Mouse (Mus musculus): ENCODE data around the gene Cit. TPM values are rescaled to one million over a fixed set of nuclear protein-coding genes. Genes with fewer than 3 reads are reported as not detected.

Cit gene
- polyA plus RNA-seq (2014; fragmentation: Illumina TruSeq; extraction: RNeasy Lipid Tissue Mini Kit (QIAGEN cat#74804); ENCODE audit: low read depth, low replicate concordance): 1.4 TPM

GRCm38 (mm10) chr5:115844766-115845634 lies at the start of gene Cit:
TSS of gene Cit (plus strand) at chr5:115845278.

GRCm38 (mm10) chr5:116024327-116024739 lies 179.3 kb downstream of the Cit start, which contains the start of gene Prkab1:
TSS of gene Prkab1 (minus strand) at chr5:116024508.

Other genes starting within 250 kb of the Cit start
- gene Rab35, start 213.4 kb upstream of the Cit start, polyA plus RNA-seq (2014; fragmentation: Illumina TruSeq; extraction: RNeasy Lipid Tissue Mini Kit (QIAGEN cat#74804); ENCODE audit: low read depth, low replicate concordance): 36.0 TPM
- 31.8 TPM for gene Bicdl1, start 113.7 kb upstream of the Cit start, polyA plus RNA-seq (2014; fragmentation: Illumina TruSeq; extraction: RNeasy Lipid Tissue Mini Kit (QIAGEN cat#74804); ENCODE audit: low read depth, low replicate concordance)
- gene Prkab1, start 179.2 kb downstream of the Cit start, polyA plus RNA-seq (2014; fragmentation: Illumina TruSeq; extraction: RNeasy Lipid Tissue Mini Kit (QIAGEN cat#74804); ENCODE audit: low read depth, low replicate concordance): 53.0 TPM
- gene Tmem233, start 238.0 kb downstream of the Cit start, polyA plus RNA-seq (2014; fragmentation: Illumina TruSeq; extraction: RNeasy Lipid Tissue Mini Kit (QIAGEN cat#74804); ENCODE audit: low read depth, low replicate concordance): not detected

Measured in adipose tissue, adult 10 weeks (tissue).